Mouse (Mus musculus) hindbrain, embryonic 14.5 days (tissue): ENCODE measurements around the gene Syn3. TPM values are rescaled to one million over a fixed set of nuclear protein-coding genes. Genes with fewer than 3 reads are reported as not detected.

Source experiments
- ATAC-seq: fragments of 200-750 bp; cut with Nextera tagmentation; 2 replicates; pipeline ENCODE4 v1.8.0; 2017; ENCODE audit warnings: moderate number of reproducible peaks, mild to moderate bottlenecking, moderate TSS enrichment, moderate library complexity; ENCODE audit not compliant: low FRiP score
- DNase-seq: peaks from one replicate; pipeline ENCODE4 v3.0.0-alpha.2; 2015; ENCODE audit warnings: low spot score
- H3K27ac ChIP-seq: fragments of 300-500 bp; sonication (generic); 2 replicates; pipeline ENCODE4 v1.5.1; 2014; ENCODE audit warnings: mild to moderate bottlenecking, moderate library complexity
- H3K27me3 ChIP-seq: fragments of 300-500 bp; sonication (generic); 2 replicates; pipeline ENCODE4 v1.6.1; 2014; ENCODE audit warnings: mild to moderate bottlenecking, low read length, mixed read lengths; ENCODE audit not compliant: control insufficient read depth, insufficient read depth
- H3K36me3 ChIP-seq: fragments of 300-500 bp; sonication (generic); replicated peaks from 2 replicates; pipeline ENCODE4 v1.6.1; 2014; ENCODE audit not compliant: control insufficient read depth, insufficient read depth
- H3K4me1 ChIP-seq: fragments of 300-500 bp; sonication (generic); replicated peaks from 2 replicates; pipeline ENCODE4 v1.6.1; 2014; ENCODE audit warnings: antibody characterized with exemption, low read length, mixed read lengths; ENCODE audit not compliant: control insufficient read depth, insufficient read depth
- H3K4me2 ChIP-seq: fragments of 300-500 bp; sonication (generic); replicated peaks from 2 replicates; pipeline ENCODE4 v1.6.1; 2014; ENCODE audit warnings: mild to moderate bottlenecking, moderate library complexity
- H3K4me3 ChIP-seq: fragments of 300-500 bp; sonication (generic); replicated peaks from 2 replicates; pipeline ENCODE4 v1.5.1; 2014; ENCODE audit warnings: mild to moderate bottlenecking, low read length
- H3K9ac ChIP-seq: fragments of 300-500 bp; sonication (generic); 2 replicates; pipeline ENCODE4 v1.6.1; 2014
- H3K9me3 ChIP-seq: fragments of 300-500 bp; sonication (generic); 2 replicates; pipeline ENCODE4 v1.6.1; 2016; ENCODE audit warnings: low read length; ENCODE audit not compliant: control insufficient read depth
- WGBS: fragments of 180-500 bp; shearing (Covaris S2); extraction: QIAGEN DNeasy Blood & Tissue Kit; methylation state at CpG from one replicate; pipeline ENCODE4 v1.1.7; 2014; 5-methylcytosine and 5-hydroxymethylcytosine counted together
- polyA plus RNA-seq: library from polyadenylated mRNA; unstranded; fragments of >200 nt; fragmentation: Nextera tagmentation; extraction: Ambion mirVana; gene quantifications from 2 replicates; pipeline ENCODE4 v1.2.1, GENCODE M21; 2014

Gene Syn3
- polyA plus RNA-seq, 1 experiment from 2014 or later, result 33.6 TPM

- no peaks in the 10 kb centered on the region for H3K36me3 ChIP-seq
- no peaks in the 10 kb centered on the region for H3K4me1 ChIP-seq
- 86% methylated on average over 4 of the region's 4 CpGs for WGBS
- no peak overlapping the region for H3K9ac ChIP-seq
- ATAC-seq (no peak), DNase-seq (no peak)
- no peak overlapping the region for H3K27ac ChIP-seq
- H3K4me3 ChIP-seq, result no peak overlapping the region
- no peaks in the 10 kb centered on the region for H3K27me3 ChIP-seq
- H3K9me3 ChIP-seq, result no peaks in the 10 kb centered on the region
- no peak overlapping the region for H3K4me2 ChIP-seq
Measured at GRCm38 (mm10) chr10:86107681-86108080, 391.0 kb downstream of the Syn3 start.

GRCm38 (mm10) chr10:86103976-86104375, 394.7 kb downstream of the Syn3 start:
- DNase-seq (no peak), ATAC-seq (no peak)
- Histone ChIP-seq H3K27ac (no peak overlapping the region), H3K27me3 (no peaks in the 10 kb centered on the region), H3K36me3 (no peaks in the 10 kb centered on the region), H3K9me3 (no peaks in the 10 kb centered on the region), H3K4me3 (no peak overlapping the region), H3K9ac (no peak overlapping the region), H3K4me1 (no peaks in the 10 kb centered on the region), H3K4me2 (no peak overlapping the region)

GRCm38 (mm10) chr10:86100281-86100851, 398.3 kb downstream of the Syn3 start:
- no peaks in the 10 kb centered on the region for H3K27me3 ChIP-seq
- no peaks in the 10 kb centered on the region for H3K4me1 ChIP-seq
- ATAC-seq (peak; percentile 46; the same call in 1 of the 2 replicates), DNase-seq (no peak)
- no peaks in the 10 kb centered on the region for H3K9me3 ChIP-seq
- no peak overlapping the region for H3K27ac ChIP-seq
- no peak overlapping the region for H3K4me2 ChIP-seq
- H3K36me3 ChIP-seq, result no peaks in the 10 kb centered on the region
- 65% methylated on average over 3 of the region's 3 CpGs for WGBS
- H3K4me3 ChIP-seq, result no peak overlapping the region
- no peak overlapping the region for H3K9ac ChIP-seq

- DNase-seq, result no peak
- H3K4me3 ChIP-seq, result no peak overlapping the region
- 91% methylated on average over 6 of the region's 6 CpGs for WGBS
Measured at GRCm38 (mm10) chr10:86098363-86098762, 400.3 kb downstream of the Syn3 start.

GRCm38 (mm10) chr10:86093109-86094035, 405.3 kb downstream of the Syn3 start:
- DNase-seq (no peak), ATAC-seq (no peak)
- Histone ChIP-seq H3K27me3 (no peaks in the 10 kb centered on the region), H3K4me3 (no peak overlapping the region), H3K9ac (no peak overlapping the region), H3K4me1 (no peaks in the 10 kb centered on the region), H3K27ac (no peak overlapping the region), H3K9me3 (no peaks in the 10 kb centered on the region), H3K36me3 (no peaks in the 10 kb centered on the region), H3K4me2 (no peak overlapping the region)
- WGBS, result 75% methylated on average over 14 of the region's 14 CpGs

More at GRCm38 (mm10) chr10:86098363-86098762, 400.3 kb downstream of the Syn3 start:
- Histone ChIP-seq H3K9ac (no peak overlapping the region), H3K9me3 (no peaks in the 10 kb centered on the region), H3K4me1 (no peaks in the 10 kb centered on the region), H3K27ac (no peak overlapping the region), H3K4me2 (no peak overlapping the region), H3K36me3 (no peaks in the 10 kb centered on the region), H3K27me3 (no peaks in the 10 kb centered on the region)
- no peak for ATAC-seq

- Histone ChIP-seq H3K36me3 (no peaks in the 10 kb centered on the region), H3K4me1 (no peaks in the 10 kb centered on the region), H3K4me3 (no peak overlapping the region), H3K4me2 (no peak overlapping the region), H3K27ac (no peak overlapping the region), H3K27me3 (no peaks in the 10 kb centered on the region), H3K9me3 (no peaks in the 10 kb centered on the region), H3K9ac (no peak overlapping the region)
- no peak for DNase-seq
- WGBS, result 52% methylated on average over 10 of the region's 10 CpGs
- ATAC-seq, result no peak
Measured at GRCm38 (mm10) chr10:86091919-86092318, 406.8 kb downstream of the Syn3 start.

GRCm38 (mm10) chr10:86079921-86080320, 418.8 kb downstream of the Syn3 start:
- H3K4me1 ChIP-seq, result no peaks in the 10 kb centered on the region
- no peak overlapping the region for H3K4me3 ChIP-seq
- DNase-seq (no peak), ATAC-seq (no peak)
- WGBS, result 86% methylated on average over 9 of the region's 9 CpGs
- H3K4me2 ChIP-seq, result no peak overlapping the region
- no peak overlapping the region for H3K9ac ChIP-seq
- no peaks in the 10 kb centered on the region for H3K27me3 ChIP-seq
- H3K36me3 ChIP-seq, result no peaks in the 10 kb centered on the region
- no peak overlapping the region for H3K27ac ChIP-seq
- no peaks in the 10 kb centered on the region for H3K9me3 ChIP-seq

- Histone ChIP-seq H3K4me2 (no peak overlapping the region), H3K27ac (no peak overlapping the region), H3K9me3 (0 out of 2 replicates have a peak, but pooled peaks cover 5% of the 10 kb centered on the region), H3K4me3 (no peak overlapping the region), H3K9ac (no peak overlapping the region), H3K27me3 (no peaks in the 10 kb centered on the region), H3K4me1 (no peaks in the 10 kb centered on the region), H3K36me3 (no peaks in the 10 kb centered on the region)
- DNase-seq, result no peak
- no peak for ATAC-seq
- 87% methylated on average over 2 of the region's 2 CpGs for WGBS
Measured at GRCm38 (mm10) chr10:86078761-86079160, 419.9 kb downstream of the Syn3 start.

- Histone ChIP-seq H3K9ac (no peak overlapping the region), H3K36me3 (no peaks in the 10 kb centered on the region), H3K4me3 (no peak overlapping the region), H3K27ac (no peak overlapping the region), H3K4me2 (no peak overlapping the region), H3K27me3 (no peaks in the 10 kb centered on the region), H3K9me3 (0 out of 2 replicates have a peak, but pooled peaks cover 6% of the 10 kb centered on the region), H3K4me1 (no peaks in the 10 kb centered on the region)
- no peak for ATAC-seq
- DNase-seq, result no peak
- WGBS, result 82% methylated on average over 2 of the region's 2 CpGs
Measured at GRCm38 (mm10) chr10:86077272-86077671, 421.4 kb downstream of the Syn3 start.
